Mouse (Mus musculus) ES-E14 (cell line): ENCODE measurements around the gene Cux1. TPM values are rescaled to one million over a fixed set of nuclear protein-coding genes. Genes with fewer than 3 reads are reported as not detected.

Experiments used
- DNase-seq: peaks from one replicate; pipeline ENCODE4 v3.0.0-alpha.2; 2013; ENCODE audit warnings: low read depth, low spot score
- H3K27ac ChIP-seq: 2 replicates; pipeline ENCODE4 v1.5.1; 2012; ENCODE audit warnings: low read depth, mild to moderate bottlenecking, low read length, moderate library complexity, mixed read lengths; ENCODE audit not compliant: poor library complexity, insufficient read depth, severe bottlenecking
- H3K36me3 ChIP-seq: 2 replicates; pipeline ENCODE4 v1.6.1; 2012; ENCODE audit warnings: mild to moderate bottlenecking, low read length, moderate library complexity, mixed read lengths; ENCODE audit not compliant: control insufficient read depth, poor library complexity, insufficient read depth, severe bottlenecking
- H3K4me1 ChIP-seq, 2 experiments: fragments of 150-350 bp in 1 of 2; sonication (generic) in 1 of 2; 2 replicates each; pipeline ENCODE4 v1.6.1; 2012; ENCODE audit warnings: low read length in 2 of 2, mild to moderate bottlenecking in 1 of 2, mixed read lengths in 1 of 2; ENCODE audit not compliant: control insufficient read depth in 2 of 2, insufficient read depth in 2 of 2, poor library complexity in 1 of 2
- H3K4me3 ChIP-seq, 2 experiments: fragments of 150-350 bp in 1 of 2; sonication (generic) in 1 of 2; 2 replicates each; pipeline ENCODE4 v1.5.1; 2012; ENCODE audit warnings: low read length in 2 of 2, low read depth in 1 of 2, mild to moderate bottlenecking in 1 of 2, mixed read lengths in 1 of 2; ENCODE audit not compliant: insufficient read depth in 1 of 2, poor library complexity in 1 of 2, severe bottlenecking in 1 of 2
- H3K9ac ChIP-seq: 2 replicates; pipeline ENCODE4 v1.6.1; 2012; ENCODE audit warnings: low read depth, mild to moderate bottlenecking, low read length, mixed read lengths; ENCODE audit not compliant: poor library complexity, insufficient read depth, severe bottlenecking
- H3K9me3 ChIP-seq: fragments of 150-350 bp; sonication (generic); 2 replicates; pipeline ENCODE4 v1.6.1; 2012; ENCODE audit warnings: low read depth, mild to moderate bottlenecking, low read length; ENCODE audit not compliant: control insufficient read depth, insufficient read depth
- CHD2 ChIP-seq: IDR thresholded peaks from 2 replicates; pipeline ENCODE4 v1.6.1; 2014; ENCODE audit warnings: mild to moderate bottlenecking, low read depth, low read length, inconsistent platforms
- HCFC1 ChIP-seq: IDR thresholded peaks from 2 replicates; pipeline ENCODE4 v1.6.1; 2012; ENCODE audit warnings: low read length, inconsistent platforms, borderline replicate concordance; ENCODE audit not compliant: insufficient read depth
- MAFK ChIP-seq: IDR thresholded peaks from 2 replicates; pipeline ENCODE4 v1.6.1; 2014; ENCODE audit warnings: mild to moderate bottlenecking, low read depth, low read length, inconsistent platforms; ENCODE audit not compliant: insufficient read depth
- ZC3H11A ChIP-seq: IDR thresholded peaks from 2 replicates; pipeline ENCODE4 v1.6.1; 2012; ENCODE audit warnings: low read depth, mild to moderate bottlenecking, inconsistent platforms, low read length, borderline replicate concordance
- ZNF384 ChIP-seq: IDR thresholded peaks from 2 replicates; pipeline ENCODE4 v1.6.1; 2012; ENCODE audit warnings: low read depth, low read length, inconsistent platforms
- in situ Hi-C, 2 experiments: fragments of 600-800 bp; cut with MboI; formaldehyde crosslinking; loops; one replicate each; pipeline ENCODE4 v1.15.1; 2025; ENCODE audit warnings: low sequenced_read_pairs in 2 of 2, inconsistent platforms in 1 of 2; ENCODE audit not compliant: unreplicated experiment in 2 of 2
- total RNA-seq: library from RNA; depleted of rRNA; stranded (reverse); fragments of 300-350 nt; gene quantifications from 2 replicates; pipeline ENCODE4 v1.2.3, GENCODE M21; 2012

The Cux1 gene
- total RNA-seq, 1 experiment = 23.6 TPM

GRCm38 (mm10) chr5:136326626-136327025 is 240.7 kb downstream of the Cux1 start:
- no peak overlapping the region for H3K27ac ChIP-seq
- no peak for TF ChIP-seq ZNF384
- no peak for TF ChIP-seq CHD2
- no peak for TF ChIP-seq ZC3H11A
- no peak for TF ChIP-seq HCFC1
- TF ChIP-seq MAFK = no peak
- no peak for DNase-seq
- peaks cover 10% of the 10 kb centered on the region for H3K36me3 ChIP-seq
- H3K9me3 ChIP-seq = no peaks in the 10 kb centered on the region
- H3K4me1 ChIP-seq = no peaks in the 10 kb centered on the region
- no peak overlapping the region for H3K9ac ChIP-seq
- no peak overlapping the region for H3K4me3 ChIP-seq
- in situ Hi-C loops = no loop called here

- Histone ChIP-seq H3K4me3 (no peak overlapping the region), H3K9ac (no peak overlapping the region), H3K4me1 (no peaks in the 10 kb centered on the region), H3K27ac (no peak overlapping the region), H3K9me3 (no peaks in the 10 kb centered on the region), H3K36me3 (peaks cover 10% of the 10 kb centered on the region)
- DNase-seq = no peak
- TF ChIP-seq CHD2 (no peak), ZNF384 (no peak), ZC3H11A (no peak), HCFC1 (no peak), MAFK (no peak)
- in situ Hi-C loops = no loop called here
Measured at GRCm38 (mm10) chr5:136324506-136324905, 242.8 kb downstream of the Cux1 start.

DNA sequence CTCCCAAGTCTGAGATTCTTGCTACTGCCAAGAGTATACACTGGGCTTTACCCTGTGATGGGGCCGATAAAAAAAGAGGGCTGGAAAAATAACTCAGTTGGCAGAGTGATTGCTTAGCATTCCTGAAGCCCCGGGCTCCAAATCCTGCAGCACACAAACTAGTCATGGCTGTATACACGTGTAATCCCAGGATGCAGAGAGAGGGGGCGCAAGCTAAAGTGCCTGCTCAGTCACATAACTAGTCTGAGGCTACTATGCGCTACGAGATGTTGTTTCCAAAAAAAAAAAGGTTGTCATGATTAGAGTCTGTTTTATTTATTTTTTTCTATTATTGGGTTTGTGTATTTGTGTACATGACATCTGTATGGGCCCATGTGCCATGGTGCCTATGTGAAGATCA is 245.9 kb downstream of the Cux1 start:
- TF ChIP-seq HCFC1 (no peak), ZC3H11A (no peak), CHD2 (no peak), MAFK (no peak), ZNF384 (no peak)
- no peak overlapping the region for H3K9ac ChIP-seq
- H3K4me3 ChIP-seq = no peak overlapping the region
- no peaks in the 10 kb centered on the region for H3K9me3 ChIP-seq
- no peak overlapping the region for H3K27ac ChIP-seq
- DNase-seq = peak; percentile 15
- in situ Hi-C loops = no loop called here
- no peaks in the 10 kb centered on the region for H3K4me1 ChIP-seq
- H3K36me3 ChIP-seq = peaks cover 9% of the 10 kb centered on the region

- Histone ChIP-seq H3K9ac (no peak overlapping the region), H3K4me1 (no peaks in the 10 kb centered on the region), H3K36me3 (peaks cover 31% of the 10 kb centered on the region), H3K9me3 (no peaks in the 10 kb centered on the region), H3K4me3 (no peak overlapping the region), H3K27ac (no peak overlapping the region; the same call in 1 of the 2 replicates)
- no peak for DNase-seq
- in situ Hi-C loops = no loop called here
- TF ChIP-seq ZC3H11A = no peak
- no peak for TF ChIP-seq ZNF384
- TF ChIP-seq CHD2 = no peak
- no peak for TF ChIP-seq MAFK
- no peak for TF ChIP-seq HCFC1
Measured at GRCm38 (mm10) chr5:136312566-136312965, 254.7 kb downstream of the Cux1 start.

DNA sequence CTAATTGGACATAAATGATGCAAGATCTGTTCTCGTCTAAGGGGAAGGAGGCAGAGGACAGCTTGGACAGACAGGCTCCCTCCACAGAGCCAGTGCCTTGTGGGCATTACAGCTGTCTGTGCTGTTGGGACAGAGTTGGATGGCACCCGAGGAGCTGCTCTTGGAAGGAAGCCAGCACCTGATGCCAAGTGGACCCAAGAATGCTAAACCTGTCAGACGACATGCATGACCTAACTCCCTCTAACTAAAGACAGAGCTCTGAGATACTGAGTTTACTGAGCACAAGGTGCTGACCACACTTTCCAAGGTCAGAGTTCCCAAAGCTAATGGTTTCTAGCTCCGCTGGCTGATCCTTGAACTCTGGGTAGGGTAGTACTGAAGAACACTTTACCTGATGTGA is 255.1 kb downstream of the Cux1 start:
- in situ Hi-C loops = no loop called here
- DNase-seq = no peak
- no peaks in the 10 kb centered on the region for H3K4me1 ChIP-seq
- H3K9me3 ChIP-seq = no peaks in the 10 kb centered on the region
- H3K36me3 ChIP-seq = peaks cover 34% of the 10 kb centered on the region
- H3K4me3 ChIP-seq = no peak overlapping the region
- H3K9ac ChIP-seq = no peak overlapping the region
- no peak overlapping the region; the same call in 1 of the 2 replicates for H3K27ac ChIP-seq
- TF ChIP-seq MAFK (no peak), CHD2 (no peak), HCFC1 (no peak), ZC3H11A (no peak), ZNF384 (no peak)
